Mouse (Mus musculus) cerebellum, postnatal 4 days (tissue): ENCODE measurements around the gene Ngef.
A peak's percentile ranks its signal among the peaks of the same experiment; 100 is the strongest.

Experiments
- DNase-seq, 2 experiments: peaks; one replicate each; pipeline ENCODE4 v3.0.0; 2022; ENCODE audit warnings: low spot score in 2 of 2, mixed read lengths in 1 of 2

Ngef gene

DNA sequence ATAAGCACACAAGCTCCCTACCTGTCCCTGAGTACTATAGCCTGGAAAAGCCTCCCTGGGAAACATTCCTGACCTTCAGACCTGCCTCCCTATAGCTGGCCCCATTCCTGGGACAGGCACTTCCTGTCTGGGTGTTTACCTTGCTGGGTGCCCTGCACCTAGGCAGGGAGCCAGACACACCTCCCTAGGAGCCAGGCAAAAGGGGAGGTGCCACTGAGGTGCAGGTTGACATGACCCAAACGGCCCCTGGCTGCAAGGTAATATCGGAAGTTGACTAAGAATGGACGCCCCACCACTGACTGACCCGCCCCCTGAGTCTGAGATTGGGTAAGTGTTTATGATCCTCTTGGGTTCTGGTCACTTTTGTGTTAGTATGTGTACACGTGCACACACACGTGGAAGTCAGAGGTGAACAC, at the start of gene Ngef:
Gene Ngef, minus strand, starts transcription at position 71 of the 416 bp plus-strand sequence.
- no peak for DNase-seq

DNA sequence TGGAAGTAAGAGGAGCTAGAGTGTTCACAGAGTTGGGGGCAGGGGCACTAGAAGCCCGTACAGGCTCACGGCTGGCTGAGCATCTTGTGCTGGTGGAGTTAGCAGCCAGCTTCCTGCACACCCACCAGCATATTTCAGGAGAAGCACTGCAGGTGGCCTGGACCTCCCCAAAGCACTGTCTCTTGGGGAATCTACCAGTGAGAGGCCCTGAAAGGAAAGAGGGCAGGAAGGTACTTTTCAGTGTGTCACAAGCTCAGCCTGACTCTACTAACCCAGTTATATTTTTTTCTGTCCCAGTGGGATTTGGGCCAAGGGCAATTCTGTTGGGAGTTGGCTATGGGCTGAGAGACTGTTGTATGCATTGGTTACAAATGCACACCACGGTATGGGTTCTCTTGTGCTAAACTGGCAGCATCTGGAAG, 48.2 kb upstream of the Ngef start:
- DNase-seq, result peak in 1 of 2 experiments; percentile 12

DNA sequence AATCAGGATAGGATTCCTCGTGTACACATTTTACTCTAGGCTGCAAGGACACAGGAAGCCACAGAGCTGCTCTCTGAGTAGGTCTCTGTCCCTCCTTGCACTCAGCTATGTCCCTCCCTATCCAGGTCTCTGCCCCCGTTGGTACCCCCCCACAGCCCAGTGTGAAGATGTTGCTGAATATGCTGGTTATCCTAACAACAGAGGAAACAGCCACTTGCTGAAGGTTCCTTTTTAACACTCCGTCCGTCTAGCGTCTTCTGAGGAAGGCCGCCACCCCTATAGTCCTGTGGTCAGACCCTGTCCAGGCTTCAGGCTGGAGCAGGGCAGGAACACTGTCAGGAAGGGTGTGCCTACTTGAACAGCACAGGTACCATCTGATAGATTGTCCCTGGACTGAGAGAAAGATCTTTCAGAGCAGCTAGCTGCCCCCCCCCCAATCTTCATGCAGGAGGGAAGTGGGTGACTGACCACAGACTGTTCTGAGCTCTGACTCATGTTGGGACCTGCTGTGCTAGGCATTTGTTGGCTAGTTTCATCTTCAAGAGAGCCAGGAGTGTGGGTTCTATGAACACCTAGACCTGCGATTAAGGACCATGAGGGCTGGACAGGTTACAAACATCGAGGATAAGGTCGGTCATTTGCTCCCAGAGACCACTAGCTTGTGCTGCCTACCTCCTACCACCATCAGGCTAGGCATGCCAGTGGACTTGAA, 47.6 kb upstream of the Ngef start:
- no peak for DNase-seq

DNA sequence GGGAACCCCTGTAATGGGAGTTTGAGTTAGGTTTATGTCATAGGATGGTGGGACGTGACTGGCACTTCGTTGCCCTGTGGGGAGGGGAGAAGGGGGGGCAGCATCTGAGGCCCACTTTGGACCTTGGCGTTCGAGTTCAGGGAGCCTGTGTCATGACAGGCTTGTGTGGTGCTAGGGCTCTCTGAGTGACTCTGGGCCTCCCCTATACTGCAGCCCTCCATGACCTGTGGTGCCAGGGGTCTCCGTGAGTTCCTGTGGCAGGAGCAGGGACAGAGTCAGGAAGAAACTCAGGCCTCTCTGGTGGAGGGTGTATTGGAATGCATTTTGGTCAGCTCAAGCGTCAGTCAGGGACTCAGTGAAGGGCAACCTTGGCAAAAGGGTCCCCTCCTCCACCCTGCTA, 47.0 kb upstream of the Ngef start:
- no peak for DNase-seq

DNA sequence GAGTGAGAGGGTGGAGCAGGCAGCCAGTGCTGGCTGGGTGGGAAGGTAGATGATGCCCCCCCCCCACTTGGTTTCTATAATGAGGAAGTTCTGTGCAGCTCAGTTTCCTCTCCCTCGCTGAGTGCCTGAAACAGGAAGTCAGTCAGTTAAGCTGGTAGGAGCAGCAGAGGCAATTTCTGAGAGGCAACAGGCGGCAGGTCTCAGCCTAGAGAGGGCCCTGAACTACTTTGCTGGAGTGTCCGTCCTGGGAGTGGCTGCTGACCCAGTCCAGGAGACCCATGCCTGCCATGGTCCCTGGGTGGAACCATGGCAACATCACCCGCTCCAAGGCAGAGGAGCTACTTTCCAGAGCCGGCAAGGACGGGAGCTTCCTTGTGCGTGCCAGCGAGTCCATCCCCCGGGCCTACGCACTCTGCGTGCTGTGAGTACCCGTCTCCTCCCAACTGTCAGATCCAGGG, 46.6 kb upstream of the Ngef start, which contains the start of gene Inpp5d:
Gene Inpp5d, plus strand, starts transcription at position 102 of the 458 bp plus-strand sequence.
- DNase-seq, result no peak

DNA sequence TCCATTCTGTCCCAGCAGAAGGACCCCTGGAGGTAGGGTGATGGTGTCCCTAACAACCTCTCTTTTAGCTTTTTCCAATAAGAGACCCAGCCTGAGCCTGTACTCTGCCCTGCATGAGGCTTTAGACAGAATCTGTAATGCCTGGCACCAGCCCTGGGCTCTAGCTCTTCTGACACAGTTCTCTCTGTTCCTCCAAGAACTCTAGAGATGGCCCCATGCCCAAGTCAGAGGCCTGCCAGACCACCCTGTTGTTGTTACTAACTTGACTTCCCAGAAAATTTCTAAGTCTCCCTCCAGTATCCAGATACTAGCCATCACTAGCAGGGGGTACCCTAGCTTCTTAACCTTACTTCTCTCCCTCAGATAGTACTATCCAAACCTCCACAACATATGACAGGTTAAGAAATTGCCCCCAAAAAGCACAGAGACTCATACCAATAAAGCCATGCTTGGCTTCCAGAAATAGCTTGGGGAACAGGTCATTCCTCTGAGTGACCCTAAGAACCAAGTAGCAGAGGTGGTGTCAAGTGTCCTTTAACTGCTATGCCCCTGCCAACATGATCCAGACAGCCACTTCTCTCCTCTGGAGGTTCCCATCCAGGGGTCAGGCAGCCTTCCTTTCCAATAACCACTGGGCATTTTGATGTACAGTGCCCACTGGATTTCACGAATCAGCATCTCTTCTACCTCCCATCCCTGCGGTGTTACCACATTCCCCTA, 41.1 kb upstream of the Ngef start:
- DNase-seq, result peak in 1 of 2 experiments; percentile 25

DNA sequence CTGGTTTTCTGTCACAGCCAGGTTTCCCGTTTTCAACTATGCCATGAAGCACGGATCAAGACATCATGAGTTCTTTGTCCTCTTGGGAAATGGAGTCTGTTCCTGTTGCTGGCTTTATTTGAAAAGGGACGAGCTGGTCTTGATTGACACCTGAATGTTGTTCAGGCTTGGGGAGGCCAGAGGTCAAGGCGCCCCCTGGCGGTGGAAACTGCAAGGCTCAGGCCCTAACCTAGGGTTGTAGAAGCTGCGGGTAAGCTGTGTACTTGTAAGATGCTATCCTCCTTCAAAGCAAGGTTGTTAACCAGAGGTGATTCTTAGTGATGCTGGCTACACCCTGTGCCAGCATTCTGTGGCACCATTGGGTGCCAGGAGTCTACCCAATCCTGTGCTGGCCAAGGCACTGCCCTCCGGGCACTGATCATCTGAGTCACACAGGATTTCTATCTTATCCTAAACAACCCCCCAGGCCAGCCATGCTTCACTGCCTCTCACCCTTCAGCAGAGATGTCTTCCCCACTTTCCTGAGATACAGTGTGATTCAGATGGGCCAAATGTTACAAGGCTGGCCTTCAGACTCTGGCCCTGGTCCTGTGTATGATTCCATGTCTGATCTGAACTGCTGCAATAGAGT, 34.9 kb upstream of the Ngef start:
- DNase-seq, result peak in 1 of 2 experiments; percentile 63

DNA sequence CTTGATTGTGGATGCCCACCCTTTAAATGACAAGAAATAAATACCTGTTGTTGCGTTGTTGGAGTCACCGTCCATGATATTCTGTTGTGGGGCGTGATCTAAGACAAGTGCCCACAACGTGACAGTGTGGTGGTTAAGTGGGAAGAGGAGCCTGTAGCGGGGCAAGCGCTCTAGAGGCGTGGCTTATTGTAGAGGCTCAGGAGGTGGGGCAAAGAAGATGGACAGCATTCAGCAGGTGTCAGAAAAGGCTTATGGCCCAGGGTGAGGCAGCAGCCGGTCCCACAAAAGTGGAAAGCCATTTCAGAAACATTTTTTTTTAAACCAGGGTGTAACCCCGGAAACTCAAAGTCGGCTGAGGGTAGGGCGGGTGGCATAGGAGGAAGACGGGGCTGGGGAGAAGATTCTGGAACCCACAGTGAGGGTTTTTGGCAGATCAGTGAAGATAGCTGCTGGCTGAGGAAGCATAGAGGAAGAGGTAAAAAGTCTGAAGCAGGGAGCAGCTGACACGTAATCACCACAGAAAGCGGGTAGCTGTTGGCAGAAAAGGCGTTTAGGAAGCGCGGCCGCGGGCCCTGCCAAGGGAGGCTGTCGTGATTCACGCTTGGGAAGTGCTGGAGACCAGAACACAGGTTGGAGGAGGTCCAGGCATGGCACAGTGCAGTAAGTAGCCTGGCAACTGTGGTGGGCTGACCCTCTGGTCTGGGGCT, 33.9 kb upstream of the Ngef start:
- peak; percentile 51 to 87 for DNase-seq

DNA sequence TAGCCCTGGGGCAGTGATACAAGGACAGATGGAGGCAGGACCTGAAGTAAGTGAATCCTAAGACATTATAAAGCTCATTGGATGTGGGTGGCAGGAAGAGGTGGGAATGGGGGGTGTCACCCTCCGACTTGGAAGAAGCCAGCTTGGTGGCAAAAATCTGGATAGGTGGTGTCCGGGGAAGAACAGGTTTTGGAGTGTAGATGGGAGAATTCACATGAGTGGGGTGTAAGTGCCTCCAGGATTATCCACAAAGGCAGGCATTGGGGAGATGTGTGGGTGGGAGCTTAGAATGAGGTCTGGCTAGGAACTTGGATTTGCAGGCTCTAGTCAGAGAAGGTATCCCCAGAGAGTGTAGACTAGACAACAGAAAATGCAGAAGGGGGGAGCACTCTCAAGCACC, 31.6 kb upstream of the Ngef start:
- DNase-seq, result no peak

DNA sequence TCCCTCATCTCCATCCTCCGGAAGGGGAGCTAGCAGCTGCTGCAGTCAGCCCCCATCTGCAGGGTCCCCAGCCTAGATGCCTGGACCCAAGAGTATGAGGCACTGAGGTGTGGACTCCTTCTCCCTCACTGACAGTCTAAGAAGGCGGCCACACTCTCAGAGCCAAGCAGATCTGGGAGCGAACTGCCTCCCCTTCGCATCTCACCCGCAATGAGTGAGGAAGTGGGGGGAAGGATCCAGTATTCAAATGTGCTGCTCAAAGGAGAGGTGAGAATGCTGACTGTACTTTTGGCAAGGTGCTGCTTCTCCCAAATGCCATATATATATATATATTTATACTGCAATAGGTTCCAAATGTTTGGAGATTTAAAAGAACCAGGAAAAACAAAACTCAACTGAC, 29.7 kb upstream of the Ngef start:
- DNase-seq, result no peak

DNA sequence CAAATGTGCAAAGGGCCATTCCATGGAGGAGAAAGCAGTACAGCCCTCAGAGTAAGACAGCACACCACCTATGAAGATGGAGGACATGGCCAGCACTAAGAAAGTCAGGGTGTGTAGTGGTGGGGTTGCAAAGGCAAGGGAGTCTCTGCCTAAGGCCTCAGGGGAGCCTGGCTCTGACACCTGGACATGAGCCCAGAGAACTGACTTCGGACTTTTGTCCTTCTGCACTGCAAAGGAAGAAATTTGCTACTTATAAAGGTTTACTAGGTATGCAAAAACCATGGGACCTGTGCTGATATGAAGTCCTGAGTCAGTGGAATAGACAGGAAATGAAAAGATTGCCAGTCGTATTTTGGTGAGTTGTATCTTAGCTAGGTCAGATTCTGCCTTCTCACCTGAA, 28.1 kb upstream of the Ngef start:
- DNase-seq, result no peak

DNA sequence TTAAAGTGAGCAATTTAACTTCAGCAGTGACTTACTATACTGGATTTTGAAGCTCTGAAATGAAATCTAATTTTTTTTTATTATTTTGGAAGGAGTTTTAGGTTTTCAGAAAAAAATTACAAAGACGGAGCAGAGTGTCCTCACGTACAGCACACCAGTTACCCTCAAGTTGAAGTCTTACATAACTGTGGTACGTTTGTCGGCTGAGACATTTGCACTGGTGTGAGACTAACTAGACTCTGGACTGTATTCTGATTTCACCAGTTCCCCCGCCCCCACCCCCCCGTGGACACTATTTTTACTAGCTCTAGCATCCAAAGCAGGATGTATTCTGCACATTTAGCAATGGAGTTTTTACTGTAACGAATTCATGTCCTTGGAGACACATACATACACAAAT, 26.9 kb upstream of the Ngef start:
- DNase-seq, result no peak

DNA sequence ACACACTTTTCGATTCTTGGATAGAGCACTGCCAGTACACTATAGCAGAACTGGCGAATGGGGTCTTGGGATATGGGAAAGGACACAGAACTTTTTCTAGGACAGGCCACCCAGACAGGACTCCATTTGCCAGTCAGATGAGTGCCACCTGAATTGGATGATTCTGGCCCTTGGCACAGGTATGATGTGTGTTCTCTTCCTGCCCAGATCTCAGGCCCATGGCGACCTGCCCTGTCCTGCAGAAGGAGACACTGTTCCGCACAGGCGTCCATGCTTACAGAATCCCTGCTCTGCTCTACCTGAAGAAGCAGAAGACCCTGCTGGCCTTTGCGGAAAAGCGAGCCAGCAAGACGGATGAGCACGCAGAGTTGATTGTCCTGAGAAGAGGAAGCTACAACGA, 21.0 kb upstream of the Ngef start:
- no peak for DNase-seq

DNA sequence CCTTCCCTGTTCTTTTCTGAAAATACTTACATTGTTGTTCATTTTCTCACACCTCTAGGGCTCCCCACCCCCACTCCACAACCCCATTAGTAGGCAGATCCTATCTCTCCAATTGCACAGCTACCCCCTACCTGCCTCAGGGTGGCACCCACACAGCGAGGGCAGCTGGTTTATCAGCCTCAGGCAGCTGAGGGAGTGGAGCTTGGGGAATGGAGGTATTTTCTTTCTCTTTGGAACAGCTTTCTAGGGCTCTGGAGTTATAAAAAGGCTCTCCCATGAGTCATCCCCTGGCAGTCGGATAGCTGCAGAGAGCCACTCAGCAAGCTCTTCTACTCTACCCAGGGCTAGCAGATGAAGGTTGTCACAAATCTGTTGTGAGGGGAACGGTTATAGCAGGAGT, 20.6 kb upstream of the Ngef start:
- DNase-seq, result no peak

DNA sequence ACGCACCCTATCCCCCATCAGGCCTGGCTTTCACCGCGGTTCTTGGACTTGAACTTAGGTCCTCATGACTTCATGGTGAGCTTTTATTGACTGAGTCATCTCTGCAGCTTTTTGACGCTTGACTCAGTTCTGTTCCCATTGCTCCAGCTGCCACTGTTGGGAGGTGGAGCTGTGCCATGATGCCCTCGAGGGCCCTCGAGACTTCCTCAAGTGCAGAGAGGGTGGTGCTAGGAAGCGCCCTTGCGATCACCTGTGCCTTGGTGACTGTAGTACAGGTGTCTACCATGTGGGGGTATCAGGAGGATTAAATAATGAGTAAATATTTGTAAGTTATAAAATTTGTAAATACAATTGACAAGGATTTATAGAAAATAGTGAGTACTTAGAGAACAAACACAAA, 16.3 kb upstream of the Ngef start:
- no peak for DNase-seq

DNA sequence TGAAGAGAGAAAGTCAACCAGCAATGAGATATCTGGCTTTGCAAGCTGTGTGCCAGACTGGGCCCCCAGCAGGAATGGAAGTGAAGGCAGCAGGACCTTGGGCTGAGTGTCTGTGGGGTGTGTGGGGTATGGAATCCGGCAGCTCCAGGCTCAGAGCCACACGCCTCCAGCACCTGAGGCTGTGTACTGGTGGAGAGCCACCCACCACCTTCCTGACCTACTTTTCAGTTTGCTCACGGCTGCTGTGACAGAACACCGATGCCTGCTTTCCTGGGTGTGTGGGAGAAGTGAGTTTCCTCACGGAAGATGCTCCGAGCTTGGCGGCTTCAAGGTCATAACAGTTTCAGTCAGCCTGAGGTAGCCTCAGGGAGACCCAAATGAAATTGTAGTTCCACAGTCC, 15.5 kb upstream of the Ngef start:
- no peak for DNase-seq

DNA sequence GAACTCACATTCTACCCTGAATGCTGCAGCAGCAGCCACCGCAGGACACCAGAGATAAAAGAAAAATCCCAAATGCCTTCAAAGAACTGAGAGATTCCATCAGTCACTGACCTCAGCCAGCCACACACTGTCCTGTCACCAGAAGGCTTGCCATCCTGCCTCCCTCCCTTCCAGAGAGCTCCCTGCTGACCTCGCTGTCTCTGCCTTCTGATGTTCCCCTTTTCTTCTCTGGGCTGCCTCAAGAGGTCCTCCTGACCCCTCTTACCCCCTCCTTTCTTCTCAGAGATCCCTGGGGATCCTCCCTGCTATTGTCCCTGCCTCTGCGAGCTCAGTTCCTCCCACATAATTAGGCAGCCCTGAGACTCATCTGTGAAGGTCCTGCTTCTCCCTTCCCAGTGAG, 7.2 kb upstream of the Ngef start:
- no peak for DNase-seq

DNA sequence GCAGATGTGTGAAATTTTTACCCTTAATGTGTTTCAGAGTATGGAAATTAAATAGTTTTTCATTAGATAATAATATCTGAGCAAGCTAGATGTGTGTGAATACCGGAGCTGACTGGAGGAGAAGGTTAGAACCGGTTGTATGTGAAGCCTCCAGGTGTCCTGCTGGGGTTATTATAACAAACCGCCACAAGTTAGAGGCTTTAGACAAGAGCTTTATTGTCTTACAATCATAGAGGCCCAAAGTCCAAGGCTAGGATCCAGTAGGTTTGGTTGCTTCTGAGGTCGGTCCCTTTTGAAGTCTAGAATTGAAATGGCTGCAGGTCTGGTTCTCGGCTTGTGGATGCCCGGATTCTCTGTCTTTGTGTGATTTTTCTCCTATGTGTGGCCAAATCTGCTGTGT, 5.3 kb upstream of the Ngef start:
- no peak for DNase-seq

DNA sequence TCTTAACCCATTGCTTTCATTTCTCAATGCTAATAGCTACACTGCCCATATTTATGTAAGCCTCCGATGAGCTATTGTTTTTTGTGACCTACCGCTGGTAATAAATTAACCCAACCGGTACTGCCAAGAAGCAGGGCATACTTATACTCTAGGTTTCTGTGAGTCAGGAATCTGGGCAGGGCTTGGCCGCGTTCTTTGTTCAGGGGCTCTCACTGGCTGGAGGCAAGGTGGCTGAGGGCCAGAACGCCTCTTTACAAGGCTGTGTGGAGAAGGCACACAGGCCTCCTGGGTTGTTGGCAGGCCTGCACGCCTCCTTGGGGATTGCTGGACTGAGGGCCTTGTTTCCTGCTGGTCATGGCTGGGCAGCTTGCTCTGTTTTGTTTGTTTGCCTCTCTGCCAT, 1.1 kb upstream of the Ngef start:
- peak in 1 of 2 experiments; percentile 37 for DNase-seq

DNA sequence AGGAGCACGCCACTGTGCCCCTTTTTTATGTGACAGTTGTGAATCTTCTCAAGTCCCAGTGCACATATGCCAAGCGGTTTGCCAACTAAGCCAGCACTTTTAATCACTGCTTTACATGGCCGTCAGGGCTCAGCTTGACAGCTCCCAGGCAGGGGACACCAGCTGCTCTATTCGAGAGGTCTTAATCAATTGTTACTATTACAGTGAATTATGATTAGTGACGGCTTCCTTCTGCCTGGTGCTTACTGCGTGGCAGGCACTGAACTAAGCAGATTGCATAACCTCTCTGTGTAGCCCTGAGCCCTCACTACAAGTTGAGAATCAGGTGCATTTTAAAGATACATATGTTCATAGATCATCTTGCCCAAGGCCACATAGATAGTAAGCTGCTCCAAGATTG, 683 bp upstream of the Ngef start:
- peak in 1 of 2 experiments; percentile 17 for DNase-seq

DNA sequence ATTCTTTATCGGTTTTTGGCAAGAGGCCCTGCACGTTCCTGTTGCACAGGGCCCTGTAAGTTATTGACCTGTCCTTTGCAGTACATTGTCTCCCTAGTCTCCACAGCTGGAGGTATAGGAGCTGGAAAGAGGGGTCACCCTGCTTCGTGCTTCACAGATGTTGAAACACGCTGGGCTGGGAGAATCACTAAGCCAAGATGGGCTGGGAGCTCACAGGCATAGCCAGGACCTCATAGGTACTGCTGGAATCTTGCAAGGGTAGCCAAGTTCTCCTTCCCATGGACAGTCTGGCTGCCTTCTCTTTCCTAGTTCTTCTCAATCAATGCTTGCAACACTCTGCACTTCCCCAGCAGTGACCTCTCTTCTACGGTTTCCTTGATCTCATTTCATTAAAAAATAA, 409 bp downstream of the Ngef start:
- DNase-seq, result no peak

DNA sequence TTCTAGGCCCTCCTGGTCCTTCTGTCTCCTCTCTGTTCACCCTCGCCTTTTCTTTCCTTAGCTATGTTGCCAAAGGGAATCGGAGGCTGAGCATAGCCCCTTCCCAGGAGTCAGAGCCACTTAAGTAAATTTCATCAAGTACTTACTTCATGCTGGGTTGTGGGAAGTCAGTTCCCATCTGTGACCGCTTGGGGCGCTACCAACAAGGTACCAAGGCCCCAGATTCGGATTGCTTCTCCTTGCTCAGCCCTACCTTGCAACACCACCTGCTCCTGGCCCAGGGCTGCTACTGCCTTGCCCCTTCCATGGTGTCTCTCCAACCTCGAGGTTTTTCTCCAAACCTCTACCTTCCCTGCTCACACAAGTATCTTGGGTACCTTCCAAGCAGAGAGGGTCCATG, 5.3 kb downstream of the Ngef start:
- DNase-seq, result no peak
